Mouse (Mus musculus): ENCODE results near the gene Smyd3.

GRCm38 (mm10) chr1:179551921-179552320, 34.1 kb upstream of the Smyd3 start:
- TF ChIP-seq CTCF (IDR thresholded peaks at IDR 0.05; ENCODE audit: borderline replicate concordance, extremely low read depth, insufficient read depth, insufficient read length) (no peak), POLR2A (IDR thresholded peaks at IDR 0.05; ENCODE audit: borderline replicate concordance, extremely low read depth, insufficient read depth, insufficient read length, poor library complexity, severe bottlenecking) (no peak)
